Mouse (Mus musculus) midbrain, embryonic 11.5 days (tissue): ENCODE measurements around the gene Tardbp. TPM values are rescaled to one million over a fixed set of nuclear protein-coding genes. Genes with fewer than 3 reads are reported as not detected.

Source experiments
- ATAC-seq: fragments of 200-750 bp; cut with Nextera tagmentation; 2 replicates; pipeline ENCODE4 v1.8.0; 2017; ENCODE audit warnings: moderate TSS enrichment, moderate library complexity; ENCODE audit not compliant: low FRiP score
- DNase-seq: peaks from one replicate; pipeline ENCODE4 v3.0.0; 2015; ENCODE audit warnings: low spot score; ENCODE audit errors: missing footprints
- H3K27ac ChIP-seq: fragments of 300-500 bp; sonication (generic); 2 replicates; pipeline ENCODE4 v1.5.1; 2014; ENCODE audit warnings: low read depth, low read length
- H3K27me3 ChIP-seq: fragments of 300-500 bp; sonication (generic); 2 replicates; pipeline ENCODE4 v1.6.1; 2014; ENCODE audit warnings: mild to moderate bottlenecking, low read length, moderate library complexity, mixed read lengths; ENCODE audit not compliant: control insufficient read depth, insufficient read depth
- H3K36me3 ChIP-seq: fragments of 300-500 bp; sonication (generic); 2 replicates; pipeline ENCODE4 v1.6.1; 2014; ENCODE audit warnings: mild to moderate bottlenecking, low read length, moderate library complexity, mixed read lengths; ENCODE audit not compliant: control insufficient read depth, insufficient read depth
- H3K4me1 ChIP-seq: fragments of 300-500 bp; sonication (generic); 2 replicates; pipeline ENCODE4 v1.6.1; 2014; ENCODE audit warnings: low read length; ENCODE audit not compliant: control insufficient read depth, insufficient read depth
- H3K4me2 ChIP-seq: fragments of 300-500 bp; sonication (generic); 2 replicates; pipeline ENCODE4 v1.6.1; 2014; ENCODE audit warnings: mild to moderate bottlenecking, moderate library complexity
- H3K4me3 ChIP-seq: fragments of 300-500 bp; sonication (generic); 2 replicates; pipeline ENCODE4 v1.5.1; 2014; ENCODE audit warnings: low read depth, low read length
- H3K9ac ChIP-seq: fragments of 300-500 bp; sonication (generic); 2 replicates; pipeline ENCODE4 v1.6.1; 2014; ENCODE audit warnings: low read length
- H3K9me3 ChIP-seq: fragments of 300-500 bp; sonication (generic); 2 replicates; pipeline ENCODE4 v1.6.1; 2016; ENCODE audit warnings: low read length; ENCODE audit not compliant: control insufficient read depth
- WGBS: fragments of 180-500 bp; shearing (Covaris S2); extraction: QIAGEN DNeasy Blood & Tissue Kit; methylation state at CpG from one replicate; pipeline ENCODE4 v1.1.7; 2014; 5-methylcytosine and 5-hydroxymethylcytosine counted together
- polyA plus RNA-seq: library from polyadenylated mRNA; unstranded; fragments of >200 nt; fragmentation: Nextera tagmentation; extraction: Ambion mirVana; gene quantifications from 2 replicates; pipeline ENCODE4 v1.2.1, GENCODE M21; 2014

Tardbp gene
- polyA plus RNA-seq, 1 experiment from 2014 or later: 221 TPM

DNA sequence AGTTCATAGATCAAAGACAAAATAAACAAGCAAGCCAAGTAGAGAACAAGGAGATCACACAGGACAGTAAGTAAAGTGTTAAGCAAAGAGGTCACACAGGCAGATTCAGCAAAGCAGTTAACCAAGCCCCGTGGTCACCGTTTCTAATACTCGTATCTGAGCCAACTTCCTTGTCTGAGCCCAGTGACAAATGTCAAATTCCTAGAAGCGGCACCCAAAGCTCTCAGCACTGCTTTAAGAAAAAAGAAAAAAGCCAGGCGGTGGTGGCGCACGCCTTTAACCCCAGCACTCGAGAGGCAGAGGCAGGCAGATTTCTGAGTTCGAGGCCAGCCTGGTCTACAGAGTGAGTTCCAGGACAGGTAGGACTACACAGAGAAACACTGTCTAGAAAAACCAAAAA is 40.2 kb downstream of the Tardbp start:
- DNase-seq: no peak

DNA sequence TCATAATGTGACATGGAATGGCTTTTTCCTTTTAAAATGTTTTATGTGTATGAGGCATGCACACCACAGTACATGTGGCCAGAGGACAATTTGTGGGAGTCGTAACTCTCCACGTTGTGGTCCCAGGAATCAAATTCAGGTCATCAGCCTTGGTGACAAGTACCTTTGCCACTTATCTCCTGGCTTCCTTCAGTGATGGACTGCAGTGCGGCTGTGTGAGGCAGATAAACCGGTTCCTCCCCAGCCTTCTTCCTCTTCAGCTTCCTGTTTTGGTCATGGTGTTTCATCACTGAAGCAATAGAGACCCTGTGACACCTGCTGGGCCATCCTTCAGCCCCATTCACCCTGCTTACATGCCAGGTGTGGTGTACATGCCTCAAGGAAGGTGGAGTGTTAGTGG is 43.6 kb downstream of the Tardbp start:
- Histone ChIP-seq H3K4me2 (no peak overlapping the region), H3K9me3 (no peaks in the 10 kb centered on the region), H3K27ac (no peak overlapping the region), H3K36me3 (peaks cover 18% of the 10 kb centered on the region; the same call in 1 of the 2 replicates), H3K4me3 (no peak overlapping the region), H3K27me3 (no peaks in the 10 kb centered on the region), H3K9ac (no peak overlapping the region), H3K4me1 (no peaks in the 10 kb centered on the region)
- no peak for DNase-seq
- ATAC-seq: no peak
- WGBS: 84% methylated on average over 4 of the region's 4 CpGs

More for the DNA sequence above, 40.2 kb downstream of the Tardbp start:
- no peak for ATAC-seq
- Histone ChIP-seq H3K4me1 (peaks cover 4% of the 10 kb centered on the region; the same call in 1 of the 2 replicates), H3K27me3 (no peaks in the 10 kb centered on the region), H3K4me3 (no peak overlapping the region), H3K9ac (no peak overlapping the region), H3K9me3 (no peaks in the 10 kb centered on the region), H3K4me2 (no peak overlapping the region), H3K27ac (no peak overlapping the region), H3K36me3 (peaks cover 3% of the 10 kb centered on the region; the same call in 1 of the 2 replicates)
- 82% methylated on average over 9 of the region's 9 CpGs for WGBS

DNA sequence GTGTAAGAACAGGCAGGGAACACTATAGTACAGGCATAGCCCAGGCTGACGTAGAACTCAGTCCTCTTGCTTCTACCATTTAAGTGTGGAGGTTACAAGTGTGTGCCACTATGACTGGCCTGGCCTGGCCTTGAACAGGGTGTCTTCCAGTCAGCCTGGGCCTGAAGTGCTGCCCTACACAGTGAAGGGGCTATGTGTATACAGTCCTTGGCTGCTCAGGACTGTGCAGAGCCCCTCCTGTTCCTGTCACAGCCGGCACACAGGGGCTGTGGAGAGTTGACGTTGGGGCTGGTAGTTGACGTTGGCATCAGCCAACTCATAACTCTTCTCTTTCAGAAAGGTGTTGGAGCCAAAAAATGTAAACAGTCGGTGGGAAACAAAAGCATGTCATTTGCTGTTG is 45.4 kb downstream of the Tardbp start:
- H3K4me1 ChIP-seq: no peaks in the 10 kb centered on the region
- 89% methylated on average over 5 of the region's 5 CpGs for WGBS
- H3K4me3 ChIP-seq: no peak overlapping the region
- no peaks in the 10 kb centered on the region for H3K9me3 ChIP-seq
- DNase-seq (no peak), ATAC-seq (no peak)
- H3K4me2 ChIP-seq: no peak overlapping the region
- no peak overlapping the region for H3K9ac ChIP-seq
- no peaks in the 10 kb centered on the region for H3K27me3 ChIP-seq
- H3K36me3 ChIP-seq: peaks cover 22% of the 10 kb centered on the region; the same call in 1 of the 2 replicates
- H3K27ac ChIP-seq: no peak overlapping the region

DNA sequence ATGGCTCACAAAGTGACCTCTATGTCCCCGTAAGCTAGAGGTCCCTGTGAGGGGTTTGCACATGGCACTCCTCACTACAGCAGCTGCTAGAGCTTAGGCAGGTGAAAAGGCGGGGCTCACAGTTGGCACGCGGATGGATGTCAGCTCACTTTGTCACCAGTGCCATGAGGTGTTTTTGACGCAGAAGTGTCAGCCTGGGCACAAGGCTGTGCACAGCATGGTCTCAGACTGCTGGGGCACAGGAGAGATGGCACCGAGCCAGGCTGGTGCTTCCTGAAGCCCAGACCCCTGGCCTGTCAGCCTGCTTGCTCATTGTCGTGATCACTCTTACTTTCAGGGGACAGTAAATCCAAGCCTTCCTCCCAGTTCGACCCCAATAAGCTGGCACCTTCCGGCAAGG is 46.1 kb downstream of the Tardbp start:
- WGBS: 95% methylated on average over 9 of the region's 9 CpGs
- ATAC-seq (no peak), DNase-seq (no peak)
- Histone ChIP-seq H3K9me3 (no peaks in the 10 kb centered on the region), H3K4me2 (no peak overlapping the region), H3K9ac (no peak overlapping the region), H3K4me3 (no peak overlapping the region), H3K36me3 (peaks cover 26% of the 10 kb centered on the region; the same call in 1 of the 2 replicates), H3K27ac (no peak overlapping the region), H3K27me3 (no peaks in the 10 kb centered on the region), H3K4me1 (no peaks in the 10 kb centered on the region)

DNA sequence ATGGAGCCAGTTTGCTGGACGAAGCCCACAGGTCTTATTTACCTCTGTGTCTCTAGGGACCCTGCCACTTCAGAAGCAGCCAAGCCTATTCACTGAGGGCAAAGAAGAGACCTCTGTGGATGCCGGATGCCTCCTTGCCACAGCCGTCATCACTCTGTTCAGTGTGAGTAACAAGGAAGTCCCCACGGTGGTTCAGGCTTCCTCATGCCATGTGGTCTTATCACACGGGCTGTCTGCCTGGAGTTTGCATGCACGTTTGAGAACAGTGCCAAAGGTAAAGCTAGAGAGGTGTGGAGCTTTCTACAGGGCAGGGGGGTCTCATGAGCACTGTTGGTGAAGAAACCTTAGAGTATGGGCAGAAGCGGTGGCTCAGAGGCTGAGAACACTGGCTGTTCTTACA is 53.6 kb downstream of the Tardbp start:
- no peak overlapping the region for H3K4me2 ChIP-seq
- no peak overlapping the region for H3K27ac ChIP-seq
- no peak for DNase-seq
- H3K4me3 ChIP-seq: no peak overlapping the region
- WGBS: 95% methylated on average over 7 of the region's 7 CpGs
- no peak overlapping the region for H3K9ac ChIP-seq
- no peaks in the 10 kb centered on the region for H3K9me3 ChIP-seq
- no peaks in the 10 kb centered on the region for H3K4me1 ChIP-seq
- H3K27me3 ChIP-seq: no peaks in the 10 kb centered on the region
- no peak for ATAC-seq
- H3K36me3 ChIP-seq: peaks cover 46% of the 10 kb centered on the region

DNA sequence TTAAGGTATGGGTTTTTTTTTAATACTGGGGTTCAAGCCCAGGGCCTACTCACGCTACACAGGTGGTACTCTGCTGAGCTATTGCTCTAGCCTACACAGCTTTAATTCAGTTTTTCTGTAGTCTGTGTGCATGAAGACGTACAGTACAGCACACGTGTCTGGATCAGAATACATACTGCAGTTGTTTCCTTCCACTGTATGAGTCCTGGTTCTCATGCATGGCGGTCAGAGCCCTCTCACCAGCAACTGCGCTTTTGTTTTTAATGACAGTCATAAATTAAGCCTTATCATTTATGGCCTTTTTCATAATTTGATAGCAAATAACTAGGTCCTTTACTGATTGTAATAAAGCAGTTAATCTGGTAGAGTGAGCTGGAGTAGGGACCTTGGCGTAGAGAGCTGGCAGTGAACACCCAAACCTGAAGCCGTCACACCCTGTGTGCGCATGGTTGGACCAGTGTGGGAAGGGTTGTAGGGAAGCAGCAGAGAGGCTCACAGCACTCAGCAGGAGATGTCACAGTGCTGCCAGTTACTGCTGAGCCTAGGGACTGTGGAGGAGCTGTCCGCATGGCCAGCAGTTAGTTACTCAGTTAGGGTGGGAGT is 56.0 kb downstream of the Tardbp start:
- Histone ChIP-seq H3K9ac (no peak overlapping the region), H3K27me3 (no peaks in the 10 kb centered on the region), H3K27ac (no peak overlapping the region), H3K4me2 (no peak overlapping the region), H3K4me1 (no peaks in the 10 kb centered on the region), H3K4me3 (no peak overlapping the region), H3K36me3 (peaks cover 54% of the 10 kb centered on the region), H3K9me3 (no peaks in the 10 kb centered on the region)
- DNase-seq: no peak
- 95% methylated on average over 9 of the region's 9 CpGs for WGBS
- no peak for ATAC-seq

DNA sequence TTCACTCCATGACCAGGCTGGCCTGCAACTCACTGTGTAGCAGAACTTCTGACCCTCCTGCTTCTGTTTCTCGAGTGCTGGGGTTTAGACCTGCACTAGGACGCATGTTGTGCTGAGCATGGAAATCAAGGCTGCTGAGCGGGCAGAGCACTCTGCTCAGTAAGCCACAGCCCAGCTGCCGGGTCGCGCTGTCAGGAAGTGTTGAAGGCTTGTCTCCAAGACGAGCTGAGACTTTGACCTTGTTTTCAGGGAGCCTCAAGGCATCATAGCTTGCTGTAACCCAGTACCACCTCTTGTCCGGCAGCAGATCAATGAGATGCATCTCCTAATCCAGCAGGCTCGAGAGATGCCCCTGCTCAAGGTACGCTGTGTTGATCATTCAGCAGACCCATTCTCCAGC is 56.7 kb downstream of the Tardbp start:
- Histone ChIP-seq H3K9me3 (no peaks in the 10 kb centered on the region), H3K4me2 (no peak overlapping the region), H3K4me1 (no peaks in the 10 kb centered on the region), H3K27ac (no peak overlapping the region), H3K4me3 (no peak overlapping the region), H3K9ac (no peak overlapping the region), H3K27me3 (no peaks in the 10 kb centered on the region), H3K36me3 (peaks cover 61% of the 10 kb centered on the region)
- 92% methylated on average over 10 of the region's 10 CpGs for WGBS
- ATAC-seq (no peak), DNase-seq (no peak)

DNA sequence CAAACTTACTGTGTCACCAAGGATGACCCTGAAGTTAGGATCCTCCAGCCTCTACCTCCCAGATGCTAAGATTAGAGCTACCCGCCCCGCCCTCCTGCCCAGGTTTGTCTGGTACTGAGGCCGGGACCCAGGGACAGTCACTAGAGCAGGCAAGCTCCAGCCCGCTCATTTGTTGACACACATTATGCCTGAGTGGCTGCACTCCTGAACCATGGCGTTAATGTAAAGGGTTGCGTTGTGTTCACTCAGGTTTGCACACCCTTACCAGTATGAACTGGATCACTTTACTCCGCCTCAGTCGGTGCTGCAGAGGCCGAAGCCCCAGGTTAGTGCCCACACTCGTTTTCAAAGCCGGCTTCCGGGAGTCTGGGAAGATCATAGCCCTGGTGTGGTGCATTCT is 63.2 kb downstream of the Tardbp start:
- Histone ChIP-seq H3K36me3 (peaks cover 67% of the 10 kb centered on the region), H3K9ac (no peak overlapping the region), H3K27me3 (no peaks in the 10 kb centered on the region), H3K4me2 (no peak overlapping the region), H3K4me3 (no peak overlapping the region), H3K9me3 (no peaks in the 10 kb centered on the region), H3K27ac (no peak overlapping the region), H3K4me1 (peaks cover 3% of the 10 kb centered on the region; the same call in 1 of the 2 replicates)
- no peak for DNase-seq
- ATAC-seq: no peak
- 95% methylated on average over 12 of the region's 12 CpGs for WGBS

DNA sequence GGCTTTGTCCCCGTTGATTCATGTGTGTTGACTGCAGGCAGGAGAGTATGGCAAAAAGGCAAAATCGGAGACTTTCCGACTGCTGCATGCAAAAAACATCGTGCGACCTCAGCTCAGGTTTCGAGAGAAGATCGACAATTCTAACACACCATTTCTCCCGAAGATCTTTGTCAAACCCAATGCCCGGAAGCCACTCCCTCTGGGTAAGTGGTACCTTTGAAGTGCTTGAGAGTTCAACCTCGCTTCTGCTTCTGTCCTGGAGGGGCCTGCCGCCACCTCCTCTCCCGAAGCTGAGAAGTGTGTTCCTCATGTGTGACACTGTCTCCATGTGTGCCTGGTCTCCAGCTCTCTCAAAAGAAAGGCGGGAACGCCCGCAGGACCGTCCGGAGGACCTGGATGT is 64.1 kb downstream of the Tardbp start:
- Histone ChIP-seq H3K4me3 (no peak overlapping the region), H3K9ac (no peak overlapping the region), H3K4me2 (no peak overlapping the region), H3K4me1 (peaks cover 3% of the 10 kb centered on the region; the same call in 1 of the 2 replicates), H3K9me3 (no peaks in the 10 kb centered on the region), H3K27ac (no peak overlapping the region), H3K36me3 (peaks cover 60% of the 10 kb centered on the region), H3K27me3 (no peaks in the 10 kb centered on the region)
- ATAC-seq (no peak), DNase-seq (no peak)
- WGBS: 95% methylated on average over 17 of the region's 17 CpGs
